Mouse (Mus musculus): ENCODE results near the gene Slc25a45. TPM values are rescaled to one million over a fixed set of nuclear protein-coding genes. Genes with fewer than 3 reads are reported as not detected.
A peak's percentile ranks its signal among the peaks of the same experiment; 100 is the strongest.

The Slc25a45 gene
- total and polyA plus RNA-seq, 2 experiments from 2014 or later, result 1.8 to 6.0 TPM

GRCm38 (mm10) chr19:5844831-5845318 lies 32.7 kb upstream of the Slc25a45 start:
- no peak for ATAC-seq
- Histone ChIP-seq H3K27ac (peak overlapping the region; percentile 95), H3K36me3 (ENCODE audit: insufficient read depth, low read length) (no peaks in the 10 kb centered on the region), H3K4me2 (ENCODE audit: low read depth, low read length) (peak overlapping the region; percentile 60), H3K9ac (replicated peaks; ENCODE audit: low read length) (peak overlapping the region; percentile 40), H3K27me3 (ENCODE audit: insufficient read depth, low read length) (no peaks in the 10 kb centered on the region), H3K4me1 (ENCODE audit: insufficient read depth, low read length) (peaks cover 37% of the 10 kb centered on the region), H3K9me3 (ENCODE audit: low read length) (no peaks in the 10 kb centered on the region), H3K4me3 (ENCODE audit: low read length) (peak overlapping the region; percentile 33)
- WGBS, result 79% methylated on average over 12 of the region's 12 CpGs
- DNase-seq (ENCODE audit: low spot score), result no peak
- no peak for TF ChIP-seq CTCF (IDR thresholded peaks at IDR 0.05; ENCODE audit: low read depth)

GRCm38 (mm10) chr19:5845319-5846135 lies 32.1 kb upstream of the Slc25a45 start:
- no peaks in the 10 kb centered on the region for H3K27me3 ChIP-seq (ENCODE audit: insufficient read depth, low read length)
- peak overlapping the region; percentile 60 for H3K4me2 ChIP-seq (ENCODE audit: low read depth, low read length)
- peaks cover 38% of the 10 kb centered on the region for H3K4me1 ChIP-seq (ENCODE audit: insufficient read depth, low read length)
- no peaks in the 10 kb centered on the region for H3K36me3 ChIP-seq (ENCODE audit: insufficient read depth, low read length)
- peak overlapping the region; percentile 33 for H3K4me3 ChIP-seq (ENCODE audit: low read length)
- peak; percentile 57 for TF ChIP-seq CTCF (IDR thresholded peaks at IDR 0.05; ENCODE audit: low read depth)
- peak overlapping the region; percentile 40 for H3K9ac ChIP-seq (replicated peaks; ENCODE audit: low read length)
- 6% methylated on average over 45 of the region's 45 CpGs for WGBS
- H3K9me3 ChIP-seq (ENCODE audit: low read length), result no peaks in the 10 kb centered on the region
- H3K27ac ChIP-seq, result peak overlapping the region; percentile 95
- DNase-seq (ENCODE audit: low spot score), result peak; percentile 97
- ATAC-seq, result peak; percentile 75

- Histone ChIP-seq H3K27ac (peak overlapping the region; percentile 95), H3K27me3 (ENCODE audit: insufficient read depth, low read length) (no peaks in the 10 kb centered on the region), H3K4me3 (ENCODE audit: low read length) (peak overlapping the region; percentile 21), H3K9me3 (ENCODE audit: low read length) (no peaks in the 10 kb centered on the region), H3K9ac (replicated peaks; ENCODE audit: low read length) (peak overlapping the region; percentile 40), H3K36me3 (ENCODE audit: insufficient read depth, low read length) (no peaks in the 10 kb centered on the region), H3K4me1 (ENCODE audit: insufficient read depth, low read length) (peaks cover 38% of the 10 kb centered on the region), H3K4me2 (ENCODE audit: low read depth, low read length) (peak overlapping the region; percentile 60)
- peak; percentile 48 for TF ChIP-seq CTCF (IDR thresholded peaks at IDR 0.05; ENCODE audit: low read depth)
- ATAC-seq (peak; percentile 62), DNase-seq (ENCODE audit: low spot score) (no peak)
- WGBS, result 0% methylated on average over 7 of the region's 7 CpGs
Observed at GRCm38 (mm10) chr19:5846154-5846553, 31.5 kb upstream of the Slc25a45 start.

GRCm38 (mm10) chr19:5846557-5847305 lies 30.9 kb upstream of the Slc25a45 start:
- H3K27me3 ChIP-seq (ENCODE audit: insufficient read depth, low read length), result no peaks in the 10 kb centered on the region
- H3K4me1 ChIP-seq (ENCODE audit: insufficient read depth, low read length), result peaks cover 38% of the 10 kb centered on the region
- no peak for TF ChIP-seq CTCF (IDR thresholded peaks at IDR 0.05; ENCODE audit: low read depth)
- peak; percentile 93 for DNase-seq (ENCODE audit: low spot score)
- H3K9ac ChIP-seq (replicated peaks; ENCODE audit: low read length), result peak overlapping the region; percentile 40
- H3K4me2 ChIP-seq (ENCODE audit: low read depth, low read length), result peak overlapping the region; percentile 60
- WGBS, result 0% methylated on average over 16 of the region's 16 CpGs
- ATAC-seq, result peak; percentile 92
- peak overlapping the region; percentile 21 for H3K4me3 ChIP-seq (ENCODE audit: low read length)
- H3K36me3 ChIP-seq (ENCODE audit: insufficient read depth, low read length), result peaks cover 3% of the 10 kb centered on the region; the same call in 1 of the 2 replicates
- H3K9me3 ChIP-seq (ENCODE audit: low read length), result no peaks in the 10 kb centered on the region
- peak overlapping the region; percentile 95 for H3K27ac ChIP-seq

- TF ChIP-seq CTCF (IDR thresholded peaks at IDR 0.05; ENCODE audit: low read depth), result no peak
- Histone ChIP-seq H3K27ac (peak overlapping the region; percentile 95), H3K4me3 (ENCODE audit: low read length) (no peak overlapping the region), H3K36me3 (ENCODE audit: insufficient read depth, low read length) (peaks cover 9% of the 10 kb centered on the region; the same call in 1 of the 2 replicates), H3K4me2 (ENCODE audit: low read depth, low read length) (peak overlapping the region; percentile 60), H3K4me1 (ENCODE audit: insufficient read depth, low read length) (peaks cover 35% of the 10 kb centered on the region), H3K27me3 (ENCODE audit: insufficient read depth, low read length) (no peaks in the 10 kb centered on the region), H3K9me3 (ENCODE audit: low read length) (no peaks in the 10 kb centered on the region), H3K9ac (replicated peaks; ENCODE audit: low read length) (peak overlapping the region; percentile 40; the same call in 1 of the 2 replicates)
- ATAC-seq, result no peak
- no peak for DNase-seq (ENCODE audit: low spot score)
- WGBS, result 30% methylated on average over 4 of the region's 4 CpGs
Observed at GRCm38 (mm10) chr19:5847306-5847796, 30.3 kb upstream of the Slc25a45 start.

GRCm38 (mm10) chr19:5848032-5848825 lies 29.4 kb upstream of the Slc25a45 start:
- H3K9me3 ChIP-seq (ENCODE audit: low read length), result no peaks in the 10 kb centered on the region
- peaks cover 17% of the 10 kb centered on the region; the same call in 1 of the 2 replicates for H3K36me3 ChIP-seq (ENCODE audit: insufficient read depth, low read length)
- DNase-seq (ENCODE audit: low spot score) (peak; percentile 63), ATAC-seq (no peak)
- no peak overlapping the region for H3K4me3 ChIP-seq (ENCODE audit: low read length)
- peak overlapping the region; percentile 95 for H3K27ac ChIP-seq
- peaks cover 30% of the 10 kb centered on the region for H3K4me1 ChIP-seq (ENCODE audit: insufficient read depth, low read length)
- no peaks in the 10 kb centered on the region for H3K27me3 ChIP-seq (ENCODE audit: insufficient read depth, low read length)
- 43% methylated on average over 14 of the region's 14 CpGs for WGBS
- H3K9ac ChIP-seq (replicated peaks; ENCODE audit: low read length), result peak overlapping the region; percentile 40; the same call in 1 of the 2 replicates
- no peak for TF ChIP-seq CTCF (IDR thresholded peaks at IDR 0.05; ENCODE audit: low read depth)
- peak overlapping the region; percentile 60 for H3K4me2 ChIP-seq (ENCODE audit: low read depth, low read length)

Measured in hindbrain, postnatal 0 days (tissue).